Comparison of ENCODE assay signal across 17 mouse cellular contexts in genomic region chr10:16751546-16751945, GRCm38 (mm10).
"Had no signal": no experiment of that assay in that cellular context is flagged by ENCODE, and none has a peak within 500 bp of the region (broad histone marks: within the 10 kb centered on the region; RNA-seq: fewer than 3 reads in every experiment).

No protein-coding gene starts in this region.

- H3K4me2 ChIP-seq: intestine, embryonic 15.5 days; kidney, embryonic 15.5 days; limb, embryonic 12.5 days; liver, embryonic 15.5 days; neural tube, embryonic 12.5 days had no signal

- DNase-seq: kidney, adult 18-20 months; kidney, postnatal 36 days; layer of hippocampus, adult 9-11 months; layer of hippocampus, postnatal 36 days; liver; lung, adult 2 months; lung, postnatal 36 days; midbrain, embryonic 14.5 days; retina, postnatal 1 day; right cerebral cortex, postnatal 4 days had no signal

- H3K27me3 ChIP-seq: intestine, embryonic 15.5 days; kidney, embryonic 15.5 days; limb, embryonic 12.5 days; liver, embryonic 15.5 days; neural tube, embryonic 12.5 days had no signal

- H3K4me3 ChIP-seq: intestine, embryonic 15.5 days; kidney, embryonic 15.5 days; limb, embryonic 12.5 days; liver, embryonic 15.5 days; neural tube, embryonic 12.5 days had no signal

- H3K27ac ChIP-seq: intestine, embryonic 15.5 days; kidney, embryonic 15.5 days; limb, embryonic 12.5 days; liver, embryonic 15.5 days; neural tube, embryonic 12.5 days; stomach, postnatal 0 days had no signal

- ATAC-seq: intestine, embryonic 15.5 days; lung, postnatal 0 days had no signal

- H3K36me3 ChIP-seq: intestine, embryonic 15.5 days; kidney, embryonic 15.5 days; limb, embryonic 12.5 days; liver, embryonic 15.5 days; neural tube, embryonic 12.5 days had no signal

- H3K9me3 ChIP-seq: intestine, embryonic 15.5 days; kidney, embryonic 15.5 days; limb, embryonic 12.5 days; liver, embryonic 15.5 days; neural tube, embryonic 12.5 days had no signal

- H3K9ac ChIP-seq: intestine, embryonic 15.5 days; kidney, embryonic 15.5 days; limb, embryonic 12.5 days; liver, embryonic 15.5 days; neural tube, embryonic 12.5 days had no signal

- H3K4me1 ChIP-seq: intestine, embryonic 15.5 days; kidney, embryonic 15.5 days; limb, embryonic 12.5 days; liver, embryonic 15.5 days; neural tube, embryonic 12.5 days had no signal
